ENCODE assay signal across 8 mouse cellular contexts in the genomic region with DNA sequence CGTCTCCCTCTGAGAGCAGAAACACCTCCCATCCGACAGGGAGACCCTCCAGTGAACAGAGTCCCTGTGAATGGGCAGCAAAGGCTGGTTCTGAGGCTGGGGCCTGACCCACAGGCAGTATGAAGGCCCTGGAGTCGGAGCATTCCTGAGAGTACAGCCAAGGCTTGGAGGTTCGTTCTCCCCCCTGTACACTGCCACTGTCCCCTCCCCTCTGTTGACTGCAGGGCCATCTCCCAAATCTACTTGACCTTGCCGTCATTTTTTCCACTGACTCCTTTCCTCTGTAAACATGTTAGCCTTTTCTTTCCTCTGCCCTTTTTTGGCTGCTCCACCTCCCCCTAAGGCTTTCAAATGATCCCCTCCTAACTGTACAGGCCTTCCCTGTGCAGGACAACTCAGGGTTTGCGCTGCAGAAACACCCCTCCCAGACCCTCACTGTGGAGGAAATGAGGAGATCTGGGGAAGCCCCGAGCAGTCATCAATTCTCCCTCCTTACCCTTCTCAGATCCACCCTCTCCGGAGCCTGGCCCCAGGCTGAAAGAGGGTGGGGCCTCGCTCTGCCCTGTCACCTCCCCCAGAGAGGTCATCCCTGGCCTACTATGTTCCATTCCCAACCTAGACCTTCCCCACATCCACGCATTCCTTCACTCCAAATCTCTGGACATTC.
DNase-seq lines count a peak whose midpoint lies in the region; ATAC-seq lines count a peak whose summit lies in the region.

No protein-coding gene starts in this region.

- H3K4me3 ChIP-seq in midbrain, embryonic 13.5 days (replicated peaks) = no peak overlapping the region
- H3K4me3 ChIP-seq in midbrain, embryonic 14.5 days (replicated peaks; ENCODE audit: low read depth, low read length) = no peak overlapping the region
- no peak overlapping the region for H3K4me3 ChIP-seq in stomach, embryonic 16.5 days (replicated peaks; ENCODE audit: low read length)
- no peak overlapping the region for H3K4me3 ChIP-seq in liver, embryonic 11.5 days (ENCODE audit: low read depth, low read length)

- H3K27ac ChIP-seq in midbrain, embryonic 13.5 days = no peak overlapping the region
- H3K27ac ChIP-seq in midbrain, embryonic 14.5 days (replicated peaks; ENCODE audit: low read depth, low read length) = no peak overlapping the region
- peak overlapping the region; percentile 78 for H3K27ac ChIP-seq in stomach, embryonic 16.5 days (ENCODE audit: low read length)
- no peak overlapping the region for H3K27ac ChIP-seq in liver, embryonic 11.5 days (ENCODE audit: low read depth, low read length)

- 46% methylated on average over 10 of the region's 10 CpGs for WGBS in midbrain, embryonic 13.5 days
- 53% methylated on average over 10 of the region's 10 CpGs for WGBS in midbrain, embryonic 14.5 days
- 31% methylated on average over 10 of the region's 10 CpGs for WGBS in stomach, embryonic 16.5 days
- 50% methylated on average over 10 of the region's 10 CpGs for WGBS in liver, embryonic 11.5 days

- ATAC-seq in midbrain, embryonic 13.5 days = 0 out of 2 replicates have a peak, but pooled peaks have one; percentile 24
- no peak for ATAC-seq in midbrain, embryonic 14.5 days (ENCODE audit: low FRiP score, low TSS enrichment)
- ATAC-seq in stomach, embryonic 16.5 days (ENCODE audit: insufficient read depth, low FRiP score) = peak; percentile 77
- ATAC-seq in liver, embryonic 11.5 days (replicated peaks; ENCODE audit: low FRiP score) = no peak

- H3K9me3 ChIP-seq in midbrain, embryonic 13.5 days = no peaks in the 10 kb centered on the region
- H3K9me3 ChIP-seq in midbrain, embryonic 14.5 days (ENCODE audit: control insufficient read depth, low read length) = no peaks in the 10 kb centered on the region
- no peaks in the 10 kb centered on the region for H3K9me3 ChIP-seq in stomach, embryonic 16.5 days (replicated peaks; ENCODE audit: control insufficient read depth, low read length)
- H3K9me3 ChIP-seq in liver, embryonic 11.5 days (ENCODE audit: control insufficient read depth, low read length) = no peaks in the 10 kb centered on the region

- H3K36me3 ChIP-seq in midbrain, embryonic 13.5 days = no peaks in the 10 kb centered on the region
- H3K36me3 ChIP-seq in midbrain, embryonic 14.5 days (ENCODE audit: control insufficient read depth, insufficient read depth, low read length) = no peaks in the 10 kb centered on the region
- H3K36me3 ChIP-seq in stomach, embryonic 16.5 days (ENCODE audit: control insufficient read depth, insufficient read depth, low read length) = no peaks in the 10 kb centered on the region
- no peaks in the 10 kb centered on the region for H3K36me3 ChIP-seq in liver, embryonic 11.5 days (ENCODE audit: control insufficient read depth, insufficient read depth, low read length)

- peaks cover 25% of the 10 kb centered on the region for H3K4me1 ChIP-seq in midbrain, embryonic 13.5 days (replicated peaks)
- 0 out of 2 replicates have a peak, but pooled peaks cover 7% of the 10 kb centered on the region for H3K4me1 ChIP-seq in midbrain, embryonic 14.5 days (ENCODE audit: control insufficient read depth, insufficient read depth, low read length)
- peaks cover 22% of the 10 kb centered on the region for H3K4me1 ChIP-seq in stomach, embryonic 16.5 days (ENCODE audit: control insufficient read depth, insufficient read depth, low read length)
- no peaks in the 10 kb centered on the region for H3K4me1 ChIP-seq in liver, embryonic 11.5 days (replicated peaks; ENCODE audit: control insufficient read depth, insufficient read depth, low read length)

- DNase-seq in adrenal gland, adult 2 months = peak; percentile 25
- no peak for DNase-seq in adrenal gland, postnatal 4 days (ENCODE audit: low spot score in 2 of 2)
- DNase-seq in midbrain, embryonic 14.5 days = no peak
- DNase-seq in heart, postnatal 4 days = peak; percentile 27
- no peak for DNase-seq in spleen, adult 18-20 months
- no peak for DNase-seq in liver, embryonic 11.5 days (ENCODE audit: low spot score)

- H3K9ac ChIP-seq in midbrain, embryonic 13.5 days (replicated peaks) = no peak overlapping the region
- no peak overlapping the region for H3K9ac ChIP-seq in midbrain, embryonic 14.5 days (replicated peaks; ENCODE audit: low read length)
- peak overlapping the region; percentile 49; the same call in 1 of the 2 replicates for H3K9ac ChIP-seq in stomach, embryonic 16.5 days (ENCODE audit: low read length)
- H3K9ac ChIP-seq in liver, embryonic 11.5 days (ENCODE audit: low read depth, low read length) = no peak overlapping the region

- peaks cover 21% of the 10 kb centered on the region; the same call in 1 of the 2 replicates for H3K27me3 ChIP-seq in midbrain, embryonic 13.5 days
- no peaks in the 10 kb centered on the region for H3K27me3 ChIP-seq in midbrain, embryonic 14.5 days (ENCODE audit: control insufficient read depth, insufficient read depth, low read length)
- H3K27me3 ChIP-seq in stomach, embryonic 16.5 days (ENCODE audit: control insufficient read depth, insufficient read depth, low read length) = no peaks in the 10 kb centered on the region
- H3K27me3 ChIP-seq in liver, embryonic 11.5 days (replicated peaks; ENCODE audit: control insufficient read depth, insufficient read depth, low read length) = peaks cover 6% of the 10 kb centered on the region

- H3K4me2 ChIP-seq in midbrain, embryonic 13.5 days (replicated peaks) = no peak overlapping the region
- H3K4me2 ChIP-seq in midbrain, embryonic 14.5 days (ENCODE audit: low read length) = no peak overlapping the region
- no peak overlapping the region for H3K4me2 ChIP-seq in stomach, embryonic 16.5 days (ENCODE audit: low read depth, low read length)
- H3K4me2 ChIP-seq in liver, embryonic 11.5 days = no peak overlapping the region

Comparison
In these comparisons a context has a peak if more than half of its experiments do, and no peak if none do; other contexts are left out.
1. DNase-seq: peak in adrenal gland, adult 2 months (single experiment) and heart, postnatal 4 days (single experiment); none in adrenal gland, postnatal 4 days (0 of 2), midbrain, embryonic 14.5 days (single experiment), spleen, adult 18-20 months (0 of 2) and liver, embryonic 11.5 days (single experiment).
2. ATAC-seq: peak in midbrain, embryonic 13.5 days (single experiment) and stomach, embryonic 16.5 days (single experiment); none in midbrain, embryonic 14.5 days (single experiment) and liver, embryonic 11.5 days (single experiment).